Comparison of ENCODE assay signal across 29 mouse cellular contexts in genomic region chr4:141297934-141298333, GRCm38 (mm10). TPM values are rescaled to one million over a fixed set of nuclear protein-coding genes. Genes with fewer than 3 reads are reported as not detected.
DNase-seq lines count a peak whose midpoint lies in the region; ATAC-seq and TF ChIP-seq lines count a peak whose summit lies in the region.
"Had no signal": no experiment of that assay in that cellular context is flagged by ENCODE, and none has a peak within 500 bp of the region (broad histone marks: within the 10 kb centered on the region; RNA-seq: fewer than 3 reads in every experiment).

No protein-coding gene starts in this region.

- no peak overlapping the region; the same call in 1 of the 2 replicates for H3K27ac ChIP-seq in intestine, postnatal 0 days (ENCODE audit: low read depth, low read length)
- H3K27ac ChIP-seq in embryonic facial prominence, embryonic 10.5 days (replicated peaks), result no peak overlapping the region
- H3K27ac ChIP-seq: embryonic facial prominence, embryonic 12.5 days; embryonic facial prominence, embryonic 15.5 days; gastrocnemius, adult 2 months; heart, embryonic 15.5 days; hindbrain, embryonic 15.5 days had no signal

- TF ChIP-seq CTCF in intestine, postnatal 0 days (IDR thresholded peaks at IDR 0.05; ENCODE audit: low read depth), result peak; percentile 31

- 36% methylated on average over 7 of the region's 7 CpGs for WGBS in intestine, postnatal 0 days
- 72% methylated on average over 7 of the region's 7 CpGs for WGBS in embryonic facial prominence, embryonic 10.5 days

- H3K4me3 ChIP-seq in intestine, postnatal 0 days (ENCODE audit: low read depth, low read length), result no peak overlapping the region
- H3K4me3 ChIP-seq in embryonic facial prominence, embryonic 10.5 days, result no peak overlapping the region
- H3K4me3 ChIP-seq: embryonic facial prominence, embryonic 12.5 days; embryonic facial prominence, embryonic 15.5 days; gastrocnemius, adult 2 months; heart, embryonic 12.5 days; heart, embryonic 15.5 days; hindbrain, embryonic 15.5 days had no signal

- no peaks in the 10 kb centered on the region; the same call in 1 of the 2 replicates for H3K27me3 ChIP-seq in intestine, postnatal 0 days (replicated peaks; ENCODE audit: control insufficient read depth, insufficient read depth, low read length)
- peaks cover 99% of the 10 kb centered on the region for H3K27me3 ChIP-seq in embryonic facial prominence, embryonic 10.5 days (replicated peaks; ENCODE audit: low read depth, poor library complexity, severe bottlenecking)
- H3K27me3 ChIP-seq: Patski had no signal

- H3K4me1 ChIP-seq in intestine, postnatal 0 days (replicated peaks; ENCODE audit: control insufficient read depth, insufficient read depth, low read length), result no peaks in the 10 kb centered on the region; the same call in 1 of the 2 replicates
- peaks cover 63% of the 10 kb centered on the region for H3K4me1 ChIP-seq in embryonic facial prominence, embryonic 10.5 days

- no peaks in the 10 kb centered on the region for H3K9me3 ChIP-seq in intestine, postnatal 0 days (ENCODE audit: control insufficient read depth)
- no peaks in the 10 kb centered on the region for H3K9me3 ChIP-seq in embryonic facial prominence, embryonic 10.5 days
- H3K9me3 ChIP-seq: embryonic facial prominence, embryonic 12.5 days; embryonic facial prominence, embryonic 15.5 days; G1E; heart, embryonic 12.5 days; heart, embryonic 15.5 days; hindbrain, embryonic 15.5 days had no signal

- no peak overlapping the region for H3K9ac ChIP-seq in intestine, postnatal 0 days (ENCODE audit: low read depth, low read length)
- H3K9ac ChIP-seq: embryonic facial prominence, embryonic 12.5 days; embryonic facial prominence, embryonic 15.5 days; forebrain, postnatal 0 days; heart, embryonic 12.5 days; heart, embryonic 15.5 days; hindbrain, embryonic 15.5 days had no signal

- H3K4me2 ChIP-seq in intestine, postnatal 0 days (replicated peaks; ENCODE audit: low read depth), result no peak overlapping the region; the same call in 1 of the 2 replicates
- H3K4me2 ChIP-seq: embryonic facial prominence, embryonic 12.5 days; embryonic facial prominence, embryonic 15.5 days; heart, embryonic 12.5 days; heart, embryonic 15.5 days; hindbrain, embryonic 15.5 days had no signal

- peak; percentile 68 for ATAC-seq in intestine, postnatal 0 days
- ATAC-seq: forebrain, embryonic 14.5 days; forebrain, postnatal 0 days; Patski had no signal

- H3K36me3 ChIP-seq in intestine, postnatal 0 days (ENCODE audit: control insufficient read depth, insufficient read depth), result no peaks in the 10 kb centered on the region
- H3K36me3 ChIP-seq in embryonic facial prominence, embryonic 10.5 days (replicated peaks), result no peaks in the 10 kb centered on the region
- H3K36me3 ChIP-seq: embryonic facial prominence, embryonic 12.5 days; embryonic facial prominence, embryonic 15.5 days; G1E; heart, embryonic 12.5 days; heart, embryonic 15.5 days; hindbrain, embryonic 15.5 days had no signal

- DNase-seq in adrenal gland, postnatal 14 days, result peak; percentile 2
- DNase-seq in adrenal gland, postnatal 36 days, result no peak
- DNase-seq in ZHBTc4 (ENCODE audit: low read depth, low spot score), result peak; percentile 33
- DNase-seq in testis, postnatal 10 days (ENCODE audit: low spot score), result no peak
- no peak for DNase-seq in urinary bladder, postnatal 4 days (ENCODE audit: low spot score in 2 of 2)
- DNase-seq in embryonic facial prominence, embryonic 10.5 days (ENCODE audit: low spot score), result no peak
- no peak for DNase-seq in gastrocnemius, adult 8-10 months (ENCODE audit: low spot score in 2 of 2)
- DNase-seq: adrenal gland, adult 2 months; adrenal gland, postnatal 25 days; B cell, adult 2 months; cerebellum, adult 18-20 months; cerebellum, adult 9-10 months; cerebellum, postnatal 14 days; forebrain, postnatal 0 days; gastrocnemius, adult 2 months; gastrocnemius, postnatal 25 days; heart, adult 18-20 months; heart, postnatal 10 days; heart, postnatal 4 days; kidney, adult 11 months had no signal

RNA-seq across cellular contexts. Expression of gene Epha2, which starts 3.1 kb away (rescaled TPM):
- 18.8 and 19.4 TPM in 2 replicates for total RNA-seq in adrenal gland, postnatal 14 days (2021)
- 10 to 100 TPM; 14.4 to 23.6 TPM for total RNA-seq in adrenal gland, postnatal 36 days (2021)
- polyA plus RNA-seq in intestine, postnatal 0 days (2015; fragmentation: Nextera tagmentation; extraction: Ambion mirVana), result 5.6 and 6.6 TPM in 2 replicates
- polyA plus RNA-seq in embryonic facial prominence, embryonic 10.5 days (2016; fragmentation: Nextera tagmentation; extraction: Ambion mirVana), result 2.4 and 3.0 TPM in 2 replicates
- total RNA-seq in gastrocnemius, adult 8-10 months (2022), result 1 to 10 TPM in 3 of 4 experiments, under 1 TPM in 1; 0.85 to 2.0 (median 1.8) TPM
- total RNA-seq: G1E had no signal
- polyA plus RNA-seq: G1E had no signal

RNA-seq across cellular contexts. Expression of gene Arhgef19, which starts 58.6 kb away (rescaled TPM):
- 35.9 and 36.8 TPM in 2 replicates for total RNA-seq in adrenal gland, postnatal 14 days (2021)
- 10 to 100 TPM; 31.2 to 75.4 TPM for total RNA-seq in adrenal gland, postnatal 36 days (2021)
- 4.5 and 6.3 TPM in 2 replicates for polyA plus RNA-seq in intestine, postnatal 0 days (2015; fragmentation: Nextera tagmentation; extraction: Ambion mirVana)
- polyA plus RNA-seq in embryonic facial prominence, embryonic 10.5 days (2016; fragmentation: Nextera tagmentation; extraction: Ambion mirVana), result 6.1 and 8.7 TPM in 2 replicates
- total RNA-seq in gastrocnemius, adult 8-10 months (2022), result 1 to 10 TPM in 1 of 4 experiments, under 1 TPM in 3; 0.10 to 1.1 (median 0.22) TPM
- total RNA-seq: G1E had no signal
- polyA plus RNA-seq: G1E had no signal

Comparison
In these comparisons a context has a peak if more than half of its experiments do, and no peak if none do; other contexts are left out.
1. DNase-seq: peak in adrenal gland, postnatal 14 days (single experiment) and ZHBTc4 (single experiment); none in adrenal gland, postnatal 36 days (0 of 2), testis, postnatal 10 days (single experiment), urinary bladder, postnatal 4 days (0 of 2), embryonic facial prominence, embryonic 10.5 days (single experiment) and gastrocnemius, adult 8-10 months (0 of 2).
2. RNA of gene Arhgef19, which starts 58.6 kb away (total RNA-seq): 31.2 to 75.4 TPM in adrenal gland, postnatal 36 days and 35.9 to 36.8 TPM in adrenal gland, postnatal 14 days; 0.10 to 1.1 TPM in gastrocnemius, adult 8-10 months; every median in the first group is over 10 times any median in the second.